Mouse (Mus musculus) liver, adult (tissue): ENCODE measurements around the gene Clk3.

Experiments
- GATA4 ChIP-seq: IDR thresholded peaks from 2 replicates; pipeline ENCODE4 v1.6.1; 2014; ENCODE audit warnings: mild to moderate bottlenecking, low read length; ENCODE audit not compliant: insufficient replicate concordance

The Clk3 gene

GRCm38 (mm10) chr9:57760416-57761146 is 5.1 kb downstream of the Clk3 start:
- no peak for TF ChIP-seq GATA4

DNA sequence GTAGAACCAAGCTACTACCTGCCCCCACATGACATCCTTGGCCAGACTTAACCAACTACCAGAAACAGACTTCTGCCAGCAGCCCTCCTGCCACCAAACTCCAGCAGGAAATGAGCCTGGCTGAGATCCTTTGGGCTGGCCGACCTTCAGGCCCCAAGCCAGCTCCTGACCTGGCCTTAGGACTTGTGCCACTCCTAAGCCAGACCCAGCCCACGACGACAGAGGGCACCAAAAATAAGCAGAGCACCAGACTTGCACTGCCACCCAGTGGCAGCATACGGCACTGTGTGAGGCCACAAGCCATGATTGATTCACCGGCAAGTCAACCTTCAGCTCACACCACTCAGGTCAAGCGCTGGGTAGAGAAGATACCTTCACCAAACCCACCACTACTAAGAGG is 6.4 kb downstream of the Clk3 start:
- no peak for TF ChIP-seq GATA4

- no peak for TF ChIP-seq GATA4
Measured at GRCm38 (mm10) chr9:57758528-57758927, 7.1 kb downstream of the Clk3 start.

GRCm38 (mm10) chr9:57757578-57757977 is 8.1 kb downstream of the Clk3 start:
- TF ChIP-seq GATA4: peak; percentile 74; the same call in 1 of the 2 replicates

GRCm38 (mm10) chr9:57750901-57751300 is 14.8 kb downstream of the Clk3 start:
- TF ChIP-seq GATA4: no peak

- no peak for TF ChIP-seq GATA4
Measured at GRCm38 (mm10) chr9:57748831-57749230, 16.8 kb downstream of the Clk3 start.

DNA sequence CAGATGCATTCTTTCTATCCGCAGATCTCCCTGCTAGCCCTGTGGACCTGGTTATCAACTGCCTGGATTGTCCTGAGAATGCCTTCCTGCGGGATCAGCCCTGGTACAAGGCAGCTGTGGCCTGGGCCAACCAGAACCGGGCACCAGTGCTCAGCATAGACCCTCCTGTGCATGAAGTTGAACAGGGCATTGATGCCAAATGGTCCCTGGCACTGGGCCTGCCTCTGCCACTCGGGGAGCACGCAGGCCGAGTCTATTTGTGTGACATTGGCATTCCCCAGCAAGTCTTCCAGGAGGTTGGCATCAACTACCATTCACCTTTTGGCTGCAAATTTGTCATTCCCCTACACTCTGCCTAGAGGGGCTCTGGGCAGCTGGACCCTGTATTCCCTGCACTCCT is 17.5 kb downstream of the Clk3 start:
- TF ChIP-seq GATA4: no peak

DNA sequence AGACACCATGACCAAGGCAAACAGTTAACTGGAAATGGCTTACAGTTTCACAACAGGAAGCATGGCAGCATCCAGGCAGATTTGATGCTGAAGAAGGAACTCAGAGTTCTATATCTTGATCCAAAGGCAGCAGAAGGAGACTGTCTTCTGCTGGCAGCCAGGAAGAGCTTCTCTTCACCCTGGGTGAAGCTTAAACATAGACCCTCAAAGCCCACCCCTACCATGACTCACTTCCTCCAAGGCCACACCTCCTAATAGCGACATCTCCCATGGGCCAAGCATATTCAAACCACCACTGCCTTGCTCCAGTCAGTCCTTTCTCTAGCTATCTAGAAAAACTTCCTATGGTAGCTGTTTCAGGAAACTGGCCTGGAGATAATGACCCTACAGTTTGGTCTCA is 18.6 kb downstream of the Clk3 start:
- no peak for TF ChIP-seq GATA4

DNA sequence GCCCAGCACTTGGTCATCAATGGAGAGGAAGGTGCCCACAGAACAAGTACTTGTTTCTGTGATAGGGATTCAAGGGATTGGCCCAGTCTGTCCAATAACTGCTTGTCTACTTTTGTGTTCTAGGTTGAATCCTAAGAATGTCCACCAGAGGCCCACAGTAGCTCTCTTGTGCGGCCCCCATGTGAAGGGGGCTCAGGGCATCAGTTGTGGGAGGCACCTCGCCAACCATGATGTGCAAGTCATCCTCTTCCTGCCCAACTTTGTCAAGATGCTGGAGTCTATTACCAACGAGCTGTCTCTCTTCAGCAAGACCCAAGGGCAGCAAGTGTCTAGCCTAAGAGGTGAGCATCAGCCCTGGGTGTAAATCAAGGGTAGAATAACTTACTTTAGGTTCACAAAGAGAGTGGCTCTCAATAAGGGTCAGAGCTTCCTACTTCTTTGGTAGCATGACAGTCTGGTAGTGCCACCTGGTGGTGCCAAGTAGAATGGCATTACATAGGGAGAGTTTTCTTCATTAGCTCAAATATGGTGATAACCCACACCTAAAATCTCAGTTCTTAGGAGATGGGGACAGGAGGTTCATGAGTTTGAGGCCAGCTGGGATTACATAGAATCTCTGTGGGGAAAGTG is 21.1 kb downstream of the Clk3 start:
- TF ChIP-seq GATA4: no peak

DNA sequence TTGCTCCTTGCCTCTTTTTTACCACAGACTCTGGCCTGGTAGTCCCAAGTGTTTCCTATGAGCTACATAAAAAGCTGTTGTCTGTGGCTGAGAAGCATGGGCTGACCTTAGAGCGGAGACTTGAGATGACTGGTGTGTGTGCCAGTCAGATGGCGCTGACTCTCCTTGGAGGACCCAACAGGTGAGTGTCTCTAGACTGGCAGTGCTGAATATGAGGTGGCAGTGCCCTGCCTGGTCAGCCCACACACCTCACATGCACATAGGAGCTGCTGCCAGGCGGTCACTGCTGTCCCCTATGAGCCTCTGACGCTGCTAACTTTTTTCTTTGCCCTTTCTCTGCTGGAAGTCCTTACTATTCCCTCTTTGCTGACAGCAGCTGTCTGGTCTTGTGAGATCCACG is 25.8 kb downstream of the Clk3 start:
- no peak for TF ChIP-seq GATA4

GRCm38 (mm10) chr9:57733606-57734005 is 32.1 kb downstream of the Clk3 start:
- TF ChIP-seq GATA4: no peak

DNA sequence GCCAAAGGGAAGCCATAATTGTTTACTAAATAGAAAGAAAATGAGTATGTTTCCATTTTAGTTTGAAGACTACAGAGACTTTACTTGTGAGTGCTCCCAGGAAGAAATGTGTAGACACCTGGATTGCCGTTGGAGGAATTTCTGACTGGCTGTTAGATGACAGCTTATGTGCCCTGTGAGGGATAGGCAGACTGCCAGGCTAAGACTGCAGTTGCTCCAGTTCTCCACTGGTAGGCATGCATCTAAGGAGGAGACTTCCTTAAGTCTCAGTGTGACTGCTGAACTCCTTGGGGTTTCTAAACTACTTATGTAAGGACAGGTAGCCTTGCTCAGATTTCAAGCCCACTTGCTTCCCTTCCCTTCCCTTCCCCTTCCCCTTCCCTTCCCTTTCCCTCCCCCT is 37.3 kb downstream of the Clk3 start:
- no peak for TF ChIP-seq GATA4

- TF ChIP-seq GATA4: no peak
Measured at GRCm38 (mm10) chr9:57724701-57725100, 41.0 kb downstream of the Clk3 start.

DNA sequence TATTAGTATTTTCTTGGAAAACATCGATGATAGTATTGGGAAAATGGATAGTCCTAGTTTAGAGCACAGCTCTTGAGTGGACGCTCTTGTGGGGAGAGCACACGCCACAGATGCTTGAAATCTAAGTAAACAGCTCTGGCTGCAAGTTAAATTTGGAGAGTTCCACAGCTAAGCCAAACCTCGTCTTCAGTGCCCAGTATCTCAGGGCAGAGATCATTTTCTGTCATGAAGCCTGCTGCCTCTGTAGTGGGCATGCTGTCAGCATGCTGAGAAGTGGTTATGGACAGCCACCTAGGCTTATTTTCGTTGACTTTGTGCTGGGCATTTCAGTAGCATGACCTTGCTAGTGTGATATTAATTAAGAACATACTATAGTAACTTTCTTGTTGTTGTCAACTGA is 41.9 kb downstream of the Clk3 start:
- TF ChIP-seq GATA4: no peak

DNA sequence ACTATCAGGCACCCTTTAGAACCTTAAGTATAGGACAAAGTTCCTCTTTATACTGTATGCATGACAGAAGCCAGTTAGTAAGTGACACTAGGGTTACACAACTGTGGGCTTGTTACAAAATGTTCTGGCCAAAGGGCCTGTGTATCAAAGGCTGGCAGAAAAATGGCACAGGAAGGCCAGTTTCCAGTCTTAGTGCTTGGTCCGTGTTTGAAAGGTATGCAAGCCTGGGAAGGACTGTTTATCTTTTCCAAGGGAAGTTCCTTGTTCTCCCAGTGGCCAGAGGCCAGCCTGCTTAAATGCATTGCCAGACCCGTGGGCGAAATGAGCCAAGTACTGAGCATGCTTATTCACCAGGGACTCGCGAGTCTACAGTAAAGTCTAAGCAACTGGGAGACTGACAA is 42.3 kb downstream of the Clk3 start:
- TF ChIP-seq GATA4: peak; percentile 85

- TF ChIP-seq GATA4: no peak
Measured at GRCm38 (mm10) chr9:57722371-57722770, 43.3 kb downstream of the Clk3 start.

DNA sequence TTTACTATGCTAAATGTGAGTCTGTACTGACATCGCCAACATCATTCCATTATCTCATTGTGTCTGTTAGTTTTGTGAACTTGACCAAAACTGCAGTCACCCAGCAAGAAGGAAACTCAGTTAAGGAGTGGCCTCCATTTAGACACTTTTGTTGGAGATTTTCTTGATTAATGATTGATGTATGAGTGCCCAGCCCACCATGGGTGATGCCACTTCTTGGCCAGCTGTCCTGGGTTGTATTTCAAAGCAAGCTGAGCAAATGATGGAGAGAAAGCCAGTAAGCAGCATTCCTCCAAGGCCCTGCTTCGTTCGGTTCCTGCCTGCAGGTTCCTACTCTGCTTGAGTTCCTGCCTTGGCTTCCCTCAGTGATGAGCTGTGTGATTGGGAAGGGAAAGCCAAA is 44.9 kb downstream of the Clk3 start:
- TF ChIP-seq GATA4: no peak
